Mouse (Mus musculus) embryonic facial prominence, embryonic 10.5 days (tissue): ENCODE measurements around the gene Rep15. TPM values are rescaled to one million over a fixed set of nuclear protein-coding genes. Genes with fewer than 3 reads are reported as not detected.

Experiments
- DNase-seq: peaks from one replicate; pipeline ENCODE4 v3.0.0-alpha.2; 2017; ENCODE audit warnings: low spot score
- H3K27ac ChIP-seq: fragments of 300-500 bp; sonication (generic); replicated peaks from 2 replicates; pipeline ENCODE4 v1.5.1; 2016; ENCODE audit warnings: mild to moderate bottlenecking
- H3K27me3 ChIP-seq: fragments of 300-500 bp; sonication (generic); replicated peaks from 2 replicates; pipeline ENCODE4 v1.6.1; 2016; ENCODE audit warnings: low read depth, mild to moderate bottlenecking; ENCODE audit not compliant: poor library complexity, severe bottlenecking
- H3K36me3 ChIP-seq: fragments of 300-500 bp; sonication (generic); replicated peaks from 2 replicates; pipeline ENCODE4 v1.6.1; 2016; ENCODE audit warnings: mild to moderate bottlenecking, moderate library complexity
- H3K4me1 ChIP-seq: fragments of 300-500 bp; sonication (generic); 2 replicates; pipeline ENCODE4 v1.6.1; 2016
- H3K4me3 ChIP-seq: fragments of 300-500 bp; sonication (generic); 2 replicates; pipeline ENCODE4 v1.5.1; 2016; ENCODE audit warnings: mild to moderate bottlenecking, moderate library complexity
- H3K9me3 ChIP-seq: fragments of 300-500 bp; sonication (generic); 2 replicates; pipeline ENCODE4 v1.6.1; 2016; ENCODE audit warnings: mild to moderate bottlenecking
- WGBS: fragments of 180-500 bp; shearing (Covaris S2); methylation state at CpG from one replicate; pipeline ENCODE4 v1.1.7; 2016; 5-methylcytosine and 5-hydroxymethylcytosine counted together
- polyA plus RNA-seq: library from polyadenylated mRNA; unstranded; fragments of >200 nt; fragmentation: Nextera tagmentation; extraction: Ambion mirVana; gene quantifications from 2 replicates; pipeline ENCODE4 v1.2.1, GENCODE M21; 2016

Gene Rep15
- polyA plus RNA-seq, 1 experiment from 2014 or later, result 1.2 TPM

DNA sequence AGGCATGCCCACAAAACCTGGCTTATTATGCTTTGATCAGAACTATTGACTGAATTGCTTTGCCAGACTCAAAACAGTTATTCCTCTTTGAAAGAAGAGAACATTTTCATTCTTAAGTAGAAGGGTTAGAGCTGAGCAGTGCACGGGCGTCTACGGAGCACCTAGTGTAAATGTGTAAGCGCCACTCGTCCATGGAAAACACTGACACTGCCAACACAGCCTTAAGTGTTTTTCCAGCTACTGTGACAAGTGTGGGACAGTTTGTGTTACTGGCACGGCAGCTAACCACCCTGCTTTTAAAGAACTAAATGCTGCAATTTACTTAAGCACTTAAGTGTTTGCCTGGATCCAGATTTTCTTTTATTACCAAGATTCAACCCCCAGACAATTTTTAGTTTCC is 20.4 kb upstream of the Rep15 start:
- 81% methylated on average over 6 of the region's 6 CpGs for WGBS

GRCm38 (mm10) chr6:147013546-147013945 is 18.8 kb upstream of the Rep15 start:
- H3K4me1 ChIP-seq, result no peaks in the 10 kb centered on the region
- DNase-seq, result no peak
- H3K4me3 ChIP-seq, result no peak overlapping the region
- WGBS, result 83% methylated on average over 1 of the region's 1 CpGs
- peaks cover 27% of the 10 kb centered on the region; the same call in 1 of the 2 replicates for H3K36me3 ChIP-seq
- H3K27ac ChIP-seq, result no peak overlapping the region
- H3K9me3 ChIP-seq, result no peaks in the 10 kb centered on the region
- H3K27me3 ChIP-seq, result no peaks in the 10 kb centered on the region

More for the DNA sequence above, 20.4 kb upstream of the Rep15 start:
- Histone ChIP-seq H3K36me3 (peaks cover 29% of the 10 kb centered on the region; the same call in 1 of the 2 replicates), H3K27ac (no peak overlapping the region), H3K4me1 (no peaks in the 10 kb centered on the region), H3K9me3 (no peaks in the 10 kb centered on the region), H3K4me3 (no peak overlapping the region), H3K27me3 (no peaks in the 10 kb centered on the region)
- DNase-seq, result no peak

DNA sequence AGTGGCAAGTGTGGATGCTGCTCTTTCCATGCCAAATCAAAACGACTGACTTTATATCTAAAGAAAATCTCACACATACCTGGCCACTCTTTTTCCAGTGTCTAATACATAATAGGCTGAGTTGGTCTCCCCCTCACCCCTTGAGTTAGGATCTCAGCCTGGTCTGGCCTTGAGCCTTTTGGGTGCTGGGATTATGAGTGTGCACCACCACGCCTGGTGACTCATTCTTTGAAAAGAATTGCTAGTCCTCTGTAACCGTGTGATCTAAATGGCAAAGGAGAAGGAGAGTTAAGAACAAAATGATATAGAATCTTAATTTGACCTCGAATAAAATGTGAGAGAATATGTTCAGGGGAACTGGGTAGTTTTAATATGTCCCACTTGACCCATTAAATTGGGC is 14.5 kb upstream of the Rep15 start:
- no peak for DNase-seq
- H3K36me3 ChIP-seq, result peaks cover 51% of the 10 kb centered on the region
- H3K27me3 ChIP-seq, result no peaks in the 10 kb centered on the region
- H3K4me1 ChIP-seq, result no peaks in the 10 kb centered on the region
- whole genome bisulfite sequencing, result 89% methylated on average over 4 of the region's 4 CpGs
- no peaks in the 10 kb centered on the region for H3K9me3 ChIP-seq
- H3K27ac ChIP-seq, result no peak overlapping the region
- H3K4me3 ChIP-seq, result no peak overlapping the region

DNA sequence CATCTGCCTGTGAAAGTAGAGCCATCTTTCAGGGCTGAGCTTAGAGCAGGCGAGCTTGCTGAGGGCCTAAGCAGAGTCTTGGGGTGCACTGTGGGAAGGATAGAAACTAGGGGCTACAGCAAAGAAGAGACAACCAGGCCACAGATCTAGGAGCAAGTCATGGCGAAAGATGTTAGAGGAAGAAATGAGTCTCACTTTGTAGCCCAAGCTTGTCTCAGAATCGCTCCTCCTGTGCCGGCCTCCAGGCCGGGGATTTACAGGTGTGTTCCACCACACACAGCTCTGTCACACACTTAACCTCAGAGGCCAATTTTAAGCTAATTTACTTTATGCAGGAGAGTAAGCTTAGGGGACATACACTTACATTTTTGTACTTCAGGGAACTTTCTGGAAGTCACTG is 14.0 kb upstream of the Rep15 start:
- WGBS, result 89% methylated on average over 5 of the region's 5 CpGs
- Histone ChIP-seq H3K27ac (no peak overlapping the region), H3K9me3 (no peaks in the 10 kb centered on the region), H3K4me3 (no peak overlapping the region), H3K36me3 (peaks cover 53% of the 10 kb centered on the region), H3K4me1 (no peaks in the 10 kb centered on the region), H3K27me3 (no peaks in the 10 kb centered on the region)
- DNase-seq, result no peak

DNA sequence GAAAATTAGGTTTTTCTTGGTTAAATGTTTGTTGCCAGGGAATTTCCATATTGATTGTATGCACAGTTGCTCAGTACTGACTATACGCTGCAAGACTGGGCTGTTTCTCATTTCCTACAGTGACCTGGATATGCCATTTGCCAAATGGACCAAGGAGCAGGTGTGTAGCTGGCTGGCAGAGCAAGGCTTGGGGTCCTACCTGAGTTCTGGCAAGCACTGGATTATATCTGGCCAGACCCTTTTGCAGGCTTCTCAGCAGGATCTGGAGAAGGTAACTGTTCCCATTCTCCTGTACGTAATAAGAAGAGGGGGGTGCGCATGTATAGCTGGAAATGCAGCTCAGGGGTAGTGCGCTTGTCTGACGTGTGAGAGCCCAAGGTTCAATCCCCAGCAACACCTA is 11.2 kb upstream of the Rep15 start:
- Histone ChIP-seq H3K27me3 (no peaks in the 10 kb centered on the region), H3K4me3 (no peak overlapping the region), H3K9me3 (no peaks in the 10 kb centered on the region), H3K36me3 (peaks cover 55% of the 10 kb centered on the region), H3K4me1 (no peaks in the 10 kb centered on the region), H3K27ac (no peak overlapping the region)
- no peak for DNase-seq
- 93% methylated on average over 5 of the region's 5 CpGs for WGBS

DNA sequence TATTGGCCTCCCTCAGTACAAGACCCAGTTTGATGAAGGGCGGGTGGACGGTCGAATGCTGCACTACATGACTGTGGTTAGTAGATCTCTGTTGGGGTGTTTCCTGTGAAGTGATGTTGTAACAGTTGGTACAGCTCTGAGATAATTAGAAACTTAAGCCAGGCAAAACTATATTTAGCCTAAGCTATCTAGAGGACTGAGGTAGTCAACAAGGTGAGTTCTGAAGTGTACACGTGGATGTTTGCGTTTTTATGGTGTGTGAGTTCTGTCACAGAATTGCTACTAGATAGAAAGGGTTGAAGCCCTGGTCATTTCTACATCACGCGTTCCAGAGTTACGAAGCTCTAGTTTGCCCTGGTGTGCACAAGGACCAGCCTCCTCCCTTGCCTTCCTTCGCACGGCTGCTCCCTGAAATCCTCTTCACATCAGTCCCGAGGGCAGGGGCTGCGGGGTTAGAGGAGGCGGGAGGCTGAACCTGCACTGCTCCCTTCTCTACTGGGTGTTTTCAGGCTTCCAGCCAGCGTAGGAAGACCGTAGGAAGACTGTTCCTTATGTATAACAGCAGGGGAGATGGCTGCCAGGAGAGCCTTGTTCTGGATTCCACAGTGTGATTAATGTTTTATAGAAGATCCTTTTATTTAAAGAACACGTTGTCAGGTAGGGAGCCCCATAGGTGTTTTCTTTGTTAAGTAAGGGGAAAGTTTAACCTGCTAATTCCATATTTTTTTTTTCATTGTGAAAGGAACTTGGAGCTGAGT is 9.8 kb upstream of the Rep15 start:
- H3K9me3 ChIP-seq, result no peaks in the 10 kb centered on the region
- WGBS, result 88% methylated on average over 16 of the region's 16 CpGs
- DNase-seq, result no peak
- no peak overlapping the region for H3K4me3 ChIP-seq
- peaks cover 57% of the 10 kb centered on the region for H3K36me3 ChIP-seq
- H3K4me1 ChIP-seq, result no peaks in the 10 kb centered on the region
- no peak overlapping the region for H3K27ac ChIP-seq
- no peaks in the 10 kb centered on the region for H3K27me3 ChIP-seq

- no peak for DNase-seq
- Histone ChIP-seq H3K4me1 (no peaks in the 10 kb centered on the region), H3K27ac (no peak overlapping the region), H3K36me3 (peaks cover 62% of the 10 kb centered on the region), H3K9me3 (no peaks in the 10 kb centered on the region), H3K4me3 (no peak overlapping the region), H3K27me3 (no peaks in the 10 kb centered on the region)
- 91% methylated on average over 2 of the region's 2 CpGs for WGBS
Measured at GRCm38 (mm10) chr6:147023133-147023395, 9.3 kb upstream of the Rep15 start.

GRCm38 (mm10) chr6:147023568-147023967 is 8.8 kb upstream of the Rep15 start:
- H3K4me1 ChIP-seq, result no peaks in the 10 kb centered on the region
- no peaks in the 10 kb centered on the region for H3K27me3 ChIP-seq
- H3K4me3 ChIP-seq, result no peak overlapping the region
- no peak overlapping the region for H3K27ac ChIP-seq
- H3K36me3 ChIP-seq, result peaks cover 60% of the 10 kb centered on the region
- DNase-seq, result no peak
- H3K9me3 ChIP-seq, result no peaks in the 10 kb centered on the region

GRCm38 (mm10) chr6:147024761-147025160 is 7.6 kb upstream of the Rep15 start:
- H3K4me3 ChIP-seq, result no peak overlapping the region
- no peak for DNase-seq
- peaks cover 55% of the 10 kb centered on the region for H3K36me3 ChIP-seq
- H3K9me3 ChIP-seq, result no peaks in the 10 kb centered on the region
- 89% methylated on average over 3 of the region's 3 CpGs for WGBS
- no peaks in the 10 kb centered on the region for H3K4me1 ChIP-seq
- no peak overlapping the region for H3K27ac ChIP-seq
- H3K27me3 ChIP-seq, result no peaks in the 10 kb centered on the region

- Histone ChIP-seq H3K36me3 (peaks cover 53% of the 10 kb centered on the region), H3K27ac (no peak overlapping the region), H3K4me1 (no peaks in the 10 kb centered on the region), H3K27me3 (no peaks in the 10 kb centered on the region), H3K9me3 (no peaks in the 10 kb centered on the region), H3K4me3 (no peak overlapping the region)
- 88% methylated on average over 2 of the region's 2 CpGs for WGBS
- DNase-seq, result no peak
Measured at GRCm38 (mm10) chr6:147028396-147028795, 4.0 kb upstream of the Rep15 start.

DNA sequence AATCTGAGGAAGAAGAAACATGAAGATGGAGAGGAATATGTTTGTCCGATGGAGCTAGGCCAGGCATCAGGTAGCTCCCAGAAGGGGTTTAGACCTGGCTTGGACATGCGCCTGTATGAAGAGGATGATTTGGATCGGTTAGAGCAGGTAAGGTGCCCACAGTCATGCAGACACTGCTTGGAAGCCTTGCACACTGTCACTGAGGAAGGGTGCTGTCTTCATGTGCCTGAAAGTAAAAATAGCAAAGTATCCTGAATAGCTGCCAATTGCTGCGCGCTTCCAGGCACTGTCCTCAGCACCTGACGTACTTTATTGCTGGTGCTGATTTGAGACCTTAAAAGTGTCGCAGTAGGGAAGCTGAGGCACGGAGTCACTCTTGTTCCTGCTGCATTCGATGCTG is 2.8 kb upstream of the Rep15 start:
- WGBS, result 95% methylated on average over 9 of the region's 9 CpGs
- Histone ChIP-seq H3K4me3 (no peak overlapping the region), H3K27ac (no peak overlapping the region), H3K27me3 (no peaks in the 10 kb centered on the region), H3K4me1 (no peaks in the 10 kb centered on the region), H3K9me3 (no peaks in the 10 kb centered on the region), H3K36me3 (peaks cover 52% of the 10 kb centered on the region)
- no peak for DNase-seq

GRCm38 (mm10) chr6:147030096-147030885 is 2.1 kb upstream of the Rep15 start:
- H3K4me1 ChIP-seq, result no peaks in the 10 kb centered on the region
- H3K9me3 ChIP-seq, result no peaks in the 10 kb centered on the region
- no peak overlapping the region for H3K4me3 ChIP-seq
- WGBS, result 90% methylated on average over 15 of the region's 15 CpGs
- DNase-seq, result no peak
- no peak overlapping the region for H3K27ac ChIP-seq
- no peaks in the 10 kb centered on the region for H3K27me3 ChIP-seq
- peaks cover 50% of the 10 kb centered on the region for H3K36me3 ChIP-seq
